15 mouse cellular contexts compared by ENCODE assay signal in the genomic region with DNA sequence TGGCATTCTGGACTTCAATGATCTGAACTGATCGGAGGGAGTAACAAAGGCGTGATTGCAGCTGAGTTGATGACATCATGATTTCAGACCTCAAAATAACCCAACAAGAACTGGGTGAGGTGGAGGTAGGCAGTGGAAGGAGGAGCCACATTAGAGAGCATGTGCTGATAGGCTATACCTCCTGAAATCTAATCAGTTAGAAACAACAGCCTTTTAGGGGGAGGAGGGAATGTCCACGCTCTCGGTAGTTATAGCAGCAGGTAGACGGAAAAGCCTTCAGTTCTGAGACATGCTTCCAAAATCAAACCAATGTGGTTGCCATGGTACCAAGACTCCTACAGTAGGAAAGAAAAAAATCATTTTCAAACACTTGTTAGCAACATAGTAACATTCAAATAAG. TPM values are rescaled to one million over a fixed set of nuclear protein-coding genes. Genes with fewer than 3 reads are reported as not detected.
DNase-seq lines count a peak whose midpoint lies in the region; ATAC-seq and TF ChIP-seq lines count a peak whose summit lies in the region.
"Had no signal": no experiment of that assay in that cellular context is flagged by ENCODE, and none has a peak within 500 bp of the region (broad histone marks: within the 10 kb centered on the region; RNA-seq: fewer than 3 reads in every experiment).

No protein-coding gene starts in this region.

- intact Hi-C loops in left cerebral cortex, postnatal 14 days (cut with DNase I), result no loop called here

- no peaks in the 10 kb centered on the region for H3K9me3 ChIP-seq in hindbrain, embryonic 16.5 days (ENCODE audit: control insufficient read depth, low read length)
- no peaks in the 10 kb centered on the region for H3K9me3 ChIP-seq in hindbrain, embryonic 13.5 days
- H3K9me3 ChIP-seq in forebrain, postnatal 0 days (ENCODE audit: low read length), result no peaks in the 10 kb centered on the region
- H3K9me3 ChIP-seq: embryonic facial prominence, embryonic 13.5 days had no signal

- DNase-seq in R1 (ENCODE audit: low read depth, low spot score), result peak; percentile 3
- DNase-seq in forebrain, postnatal 0 days, result peak; percentile 60
- peak; percentile 47 to 73 for DNase-seq in left cerebral cortex, postnatal 14 days (ENCODE audit: low spot score in 2 of 2)
- DNase-seq in cerebellum, adult 11 months, result no peak
- no peak for DNase-seq in embryo, embryonic 9.5 days (ENCODE audit: extremely low spot score)
- DNase-seq: cerebellum, adult 9-11 months; heart, adult 18-20 months; kidney, adult 11 months; kidney, postnatal 25 days; lung, adult 2 months had no signal

- ATAC-seq in hindbrain, embryonic 16.5 days, result peak; percentile 70
- ATAC-seq in hindbrain, embryonic 13.5 days (ENCODE audit: low FRiP score), result no peak
- ATAC-seq in forebrain, postnatal 0 days, result peak; percentile 94

- TF ChIP-seq CTCF in forebrain, postnatal 0 days (IDR thresholded peaks at IDR 0.05; ENCODE audit: low read depth), result no peak

- WGBS in hindbrain, embryonic 16.5 days, result 68% methylated on average over 5 of the region's 5 CpGs
- 82% methylated on average over 5 of the region's 5 CpGs for WGBS in hindbrain, embryonic 13.5 days
- 44% methylated on average over 5 of the region's 5 CpGs for WGBS in forebrain, postnatal 0 days

- H3K4me3 ChIP-seq in hindbrain, embryonic 16.5 days (ENCODE audit: low read length), result no peak overlapping the region
- H3K4me3 ChIP-seq in hindbrain, embryonic 13.5 days, result no peak overlapping the region
- H3K4me3 ChIP-seq in forebrain, postnatal 0 days (ENCODE audit: low read depth, low read length), result no peak overlapping the region
- H3K4me3 ChIP-seq: embryonic facial prominence, embryonic 13.5 days had no signal

- no peak overlapping the region for H3K27ac ChIP-seq in hindbrain, embryonic 16.5 days (ENCODE audit: low read depth, low read length)
- H3K27ac ChIP-seq in hindbrain, embryonic 13.5 days, result no peak overlapping the region
- H3K27ac ChIP-seq in forebrain, postnatal 0 days (ENCODE audit: low read depth, low read length), result peak overlapping the region; percentile 57; the same call in 1 of the 2 replicates
- H3K27ac ChIP-seq: embryonic facial prominence, embryonic 13.5 days had no signal

- H3K9ac ChIP-seq in hindbrain, embryonic 16.5 days (ENCODE audit: low read depth, low read length), result no peak overlapping the region
- no peak overlapping the region for H3K9ac ChIP-seq in hindbrain, embryonic 13.5 days
- no peak overlapping the region for H3K9ac ChIP-seq in forebrain, postnatal 0 days
- H3K9ac ChIP-seq: embryonic facial prominence, embryonic 13.5 days had no signal

- no peak overlapping the region for H3K4me2 ChIP-seq in hindbrain, embryonic 16.5 days (ENCODE audit: low read length)
- H3K4me2 ChIP-seq in hindbrain, embryonic 13.5 days, result no peak overlapping the region
- 0 out of 2 replicates have a peak overlapping the region, but pooled peaks have one; percentile 2 for H3K4me2 ChIP-seq in forebrain, postnatal 0 days (ENCODE audit: low read depth)
- H3K4me2 ChIP-seq: embryonic facial prominence, embryonic 13.5 days had no signal

- no peaks in the 10 kb centered on the region for H3K4me1 ChIP-seq in hindbrain, embryonic 16.5 days (ENCODE audit: control insufficient read depth, insufficient read depth, low read depth, low read length)
- no peaks in the 10 kb centered on the region for H3K4me1 ChIP-seq in hindbrain, embryonic 13.5 days (replicated peaks)
- peaks cover 16% of the 10 kb centered on the region; the same call in 1 of the 2 replicates for H3K4me1 ChIP-seq in forebrain, postnatal 0 days (ENCODE audit: insufficient read depth)
- H3K4me1 ChIP-seq: embryonic facial prominence, embryonic 13.5 days had no signal

- no peaks in the 10 kb centered on the region for H3K36me3 ChIP-seq in hindbrain, embryonic 16.5 days (ENCODE audit: control insufficient read depth, insufficient read depth, low read length)
- no peaks in the 10 kb centered on the region for H3K36me3 ChIP-seq in hindbrain, embryonic 13.5 days
- no peaks in the 10 kb centered on the region for H3K36me3 ChIP-seq in forebrain, postnatal 0 days (ENCODE audit: insufficient read depth)
- H3K36me3 ChIP-seq: embryonic facial prominence, embryonic 13.5 days had no signal

- H3K27me3 ChIP-seq in hindbrain, embryonic 16.5 days (replicated peaks; ENCODE audit: control insufficient read depth, insufficient read depth, low read length), result no peaks in the 10 kb centered on the region
- H3K27me3 ChIP-seq in hindbrain, embryonic 13.5 days, result no peaks in the 10 kb centered on the region
- no peaks in the 10 kb centered on the region for H3K27me3 ChIP-seq in forebrain, postnatal 0 days (ENCODE audit: insufficient read depth, low read length)
- H3K27me3 ChIP-seq: embryonic facial prominence, embryonic 13.5 days had no signal

RNA-seq across cellular contexts. Expression of a gene that starts 55.4 kb away (rescaled TPM):
- polyA plus RNA-seq in hindbrain, embryonic 16.5 days (2015; fragmentation: Nextera tagmentation; extraction: Ambion mirVana), result 6.4 and 7.6 TPM in 2 replicates
- 3.3 and 3.9 TPM in 2 replicates for polyA plus RNA-seq in hindbrain, embryonic 13.5 days (2015; fragmentation: Nextera tagmentation; extraction: Ambion mirVana)
- 14.1 and 16.1 TPM in 2 replicates for total RNA-seq in forebrain, postnatal 0 days (2014; rRNA removed)
- polyA plus RNA-seq in forebrain, postnatal 0 days (2015; fragmentation: Nextera tagmentation; extraction: Ambion mirVana), result 1.9 and 4.2 TPM in 2 replicates
- 10 to 100 TPM; 29.7 to 34.7 TPM for total RNA-seq in left cerebral cortex, postnatal 14 days (2021)
- total RNA-seq: hematopoietic stem cell, adult 5-6 weeks; MEL had no signal

Comparison
In these comparisons a context has a peak if more than half of its experiments do, and no peak if none do; other contexts are left out.
1. DNase-seq: peak in R1 (single experiment), forebrain, postnatal 0 days (single experiment) and left cerebral cortex, postnatal 14 days (2 of 2); none in cerebellum, adult 11 months (single experiment) and embryo, embryonic 9.5 days (single experiment).